Mouse (Mus musculus) spleen, embryonic (tissue): Measurements from ENCODE around the gene Rapgef4.
"Not testable (repeated sequence)": the region's sequence is repeated elsewhere in the genome, so short reads cannot be mapped to it uniquely, and the experiment has no call there.

Experiments
- CTCF ChIA-PET: fragments of 350-600 bp; sonication (Branson Sonifier 250); formaldehyde crosslinking; loops from one replicate; lab custom pipeline; 2022; lab: Charles Lee

The Rapgef4 gene

GRCm38 (mm10) chr2:72073121-72073520, 92.1 kb downstream of the Rapgef4 start:
- CTCF ChIA-PET = not testable (repeated sequence)

- CTCF ChIA-PET = no interaction called here
These were observed 94.0 kb downstream of the Rapgef4 start for GRCm38 (mm10) chr2:72074999-72075561.

GRCm38 (mm10) chr2:72077490-72078139, 96.6 kb downstream of the Rapgef4 start:
- CTCF ChIA-PET = no interaction called here

- CTCF ChIA-PET = no interaction called here
These were observed 97.1 kb downstream of the Rapgef4 start for GRCm38 (mm10) chr2:72078140-72078521.

- CTCF ChIA-PET = no interaction called here
These were observed 98.1 kb downstream of the Rapgef4 start for GRCm38 (mm10) chr2:72079110-72079509.

GRCm38 (mm10) chr2:72082846-72083245, 101.8 kb downstream of the Rapgef4 start:
- CTCF ChIA-PET = no interaction called here

- CTCF ChIA-PET = no interaction called here
These were observed 107.8 kb downstream of the Rapgef4 start for GRCm38 (mm10) chr2:72088886-72089285.

GRCm38 (mm10) chr2:72090061-72090460, 109.0 kb downstream of the Rapgef4 start:
- CTCF ChIA-PET = interaction anchor here (0.6 to 1.1 kb wide), 2 partner anchors 59 to 74 kb away, joined by 3 to 5 read pairs; no protein-coding TSS in a partner anchor

GRCm38 (mm10) chr2:72092046-72092445, 111.0 kb downstream of the Rapgef4 start:
- CTCF ChIA-PET = interaction anchor here (1.4 kb wide), 1 partner anchor 57 kb away, joined by 3 read pairs; no protein-coding TSS in a partner anchor

GRCm38 (mm10) chr2:72093402-72094037, 112.5 kb downstream of the Rapgef4 start:
- CTCF ChIA-PET = interaction anchor here (0.7 kb wide), 1 partner anchor 56 kb away, joined by 5 read pairs; no protein-coding TSS in a partner anchor

GRCm38 (mm10) chr2:72094038-72094437, 113.0 kb downstream of the Rapgef4 start:
- CTCF ChIA-PET = interaction anchor here (0.7 kb wide), 2 partner anchors 55 to 56 kb away, joined by 5 read pairs; no protein-coding TSS in a partner anchor

GRCm38 (mm10) chr2:72094446-72094845, 113.4 kb downstream of the Rapgef4 start:
- CTCF ChIA-PET = interaction anchor here (0.7 kb wide), 2 partner anchors 55 to 56 kb away, joined by 5 read pairs; no protein-coding TSS in a partner anchor

- CTCF ChIA-PET = interaction anchor here (0.7 kb wide), 1 partner anchor 51 kb away, joined by 3 read pairs; no protein-coding TSS in a partner anchor
These were observed 114.0 kb downstream of the Rapgef4 start for GRCm38 (mm10) chr2:72095002-72095401.

- CTCF ChIA-PET = interaction anchor here (0.6 to 1.6 kb wide), 5 partner anchors 21 to 364 kb away, joined by 3 to 9 read pairs (median 3); no protein-coding TSS in a partner anchor
These were observed 115.3 kb downstream of the Rapgef4 start for GRCm38 (mm10) chr2:72096345-72096744.

- CTCF ChIA-PET = interaction anchor here (0.5 kb wide), 1 partner anchor 19 kb away, joined by 3 read pairs; no protein-coding TSS in a partner anchor
These were observed 117.3 kb downstream of the Rapgef4 start for GRCm38 (mm10) chr2:72098366-72098765.

GRCm38 (mm10) chr2:72104604-72105003, 123.6 kb downstream of the Rapgef4 start:
- CTCF ChIA-PET = no interaction called here

GRCm38 (mm10) chr2:72107525-72108180, 126.6 kb downstream of the Rapgef4 start:
- CTCF ChIA-PET = no interaction called here

- CTCF ChIA-PET = no interaction called here
These were observed 127.6 kb downstream of the Rapgef4 start for GRCm38 (mm10) chr2:72108448-72109312.

GRCm38 (mm10) chr2:72110404-72110803, 129.4 kb downstream of the Rapgef4 start:
- CTCF ChIA-PET = no interaction called here

- CTCF ChIA-PET = no interaction called here
These were observed 132.7 kb downstream of the Rapgef4 start for GRCm38 (mm10) chr2:72113716-72114115.

GRCm38 (mm10) chr2:72114148-72114559, 133.1 kb downstream of the Rapgef4 start:
- CTCF ChIA-PET = no interaction called here
